Mouse (Mus musculus): Measurements from ENCODE around the gene Nosip. TPM values are rescaled to one million over a fixed set of nuclear protein-coding genes. Genes with fewer than 3 reads are reported as not detected.

Nosip gene
- total and polyA plus RNA-seq, 3 experiments, result 72.4 to 86.8 (median 81.4) TPM

- Histone ChIP-seq H3K27me3 (replicated peaks) (no peaks in the 10 kb centered on the region), H3K79me2 (replicated peaks; ENCODE audit: control insufficient read depth, extremely low read depth, insufficient read depth, poor library complexity, severe bottlenecking) (no peaks in the 10 kb centered on the region), H3K9ac (ENCODE audit: insufficient read depth, low read depth) (no peak overlapping the region), H3K4me1 (ENCODE audit: control insufficient read depth in 1 of 2, insufficient read depth in 2 of 2) (peaks cover under 1 to 27% of the 10 kb centered on the region in 2 experiments; a peak in 2 of 4 replicates), H3K27ac (ENCODE audit: insufficient read depth, low read depth) (no peak overlapping the region), H3K4me2 (ENCODE audit: insufficient read depth, low read depth, poor library complexity, severe bottlenecking) (no peak overlapping the region), H3K4me3 (replicated peaks in 1 of 3; ENCODE audit: low read depth in 2 of 3, low read length in 2 of 3, poor library complexity in 1 of 3) (no peak overlapping the region), H3K36me3 (replicated peaks in 1 of 2; ENCODE audit: control insufficient read depth in 1 of 2, insufficient read depth in 1 of 2, low read length in 1 of 2) (peaks cover 0 to 6% of the 10 kb centered on the region in 2 experiments), H3K9me3 (replicated peaks; ENCODE audit: low read length) (no peaks in the 10 kb centered on the region)
- in situ Hi-C loops (cut with MboI; ENCODE audit: low pct_ligation_motif_present, low pct_unique_long_range_greater_than_20kb, low sequenced_read_pairs), result no loop called here
- DNase-seq (ENCODE audit: extremely low read depth), result no peak
- dilution Hi-C loops (cut with MboI; ENCODE audit: extremely low pct_ligation_motif_present, extremely low pct_unique_long_range_greater_than_20kb, low sequenced_read_pairs), result no loop called here
- no peak for TF ChIP-seq CHD2 (IDR thresholded peaks at IDR 0.05; ENCODE audit: low read length)
- no peak for TF ChIP-seq JUN (IDR thresholded peaks at IDR 0.05; ENCODE audit: insufficient read depth, low read depth, low read length)
- TF ChIP-seq USF2 (conservative IDR thresholded peaks at IDR 0.05; ENCODE audit: low read depth, low read length), result no peak
- TF ChIP-seq NELFE (IDR thresholded peaks at IDR 0.05; ENCODE audit: low read depth, low read length), result no peak
- TF ChIP-seq EP300 (IDR thresholded peaks at IDR 0.05; ENCODE audit: low read length), result no peak
- no peak for TF ChIP-seq POLR2AphosphoS2 (IDR thresholded peaks at IDR 0.05; ENCODE audit: low read depth, low read length)
- TF ChIP-seq MYC (IDR thresholded peaks at IDR 0.05; ENCODE audit: low read depth, low read length), result no peak
- TF ChIP-seq MXI1 (IDR thresholded peaks at IDR 0.05; ENCODE audit: low read depth, low read length), result no peak
- no peak for TF ChIP-seq SIN3A (IDR thresholded peaks at IDR 0.05; ENCODE audit: low read length)
- TF ChIP-seq BHLHE40 (IDR thresholded peaks at IDR 0.05; ENCODE audit: low read depth, low read length), result no peak
- TF ChIP-seq USF1 (IDR thresholded peaks at IDR 0.05; ENCODE audit: low read depth, low read length), result no peak
- TF ChIP-seq ZNF384 (IDR thresholded peaks at IDR 0.05; ENCODE audit: low read depth, low read length), result no peak
- TF ChIP-seq MAX (IDR thresholded peaks at IDR 0.05; ENCODE audit: low read length), result no peak
- no peak for TF ChIP-seq POLR2A (IDR thresholded peaks at IDR 0.05; ENCODE audit: low read depth, low read length)
- no peak for TF ChIP-seq NRF1 (IDR thresholded peaks at IDR 0.05; ENCODE audit: low read depth, low read length)
- TF ChIP-seq CTCF (conservative IDR thresholded peaks at IDR 0.05 in 1 of 2, IDR thresholded peaks at IDR 0.05 in 1 of 2; ENCODE audit: low read depth in 2 of 2, low read length in 2 of 2), result no peak
- no peak for TF ChIP-seq HCFC1 (IDR thresholded peaks at IDR 0.05; ENCODE audit: low read depth, low read length)
- no peak for TF ChIP-seq CHD1 (IDR thresholded peaks at IDR 0.05; ENCODE audit: low read depth, low read length)
These were observed 5.8 kb upstream of the Nosip start for GRCm38 (mm10) chr7:45056329-45056971.

- Histone ChIP-seq H3K9ac (ENCODE audit: insufficient read depth, low read depth) (no peak overlapping the region), H3K79me2 (replicated peaks; ENCODE audit: control insufficient read depth, extremely low read depth, insufficient read depth, poor library complexity, severe bottlenecking) (no peaks in the 10 kb centered on the region), H3K36me3 (replicated peaks in 1 of 2; ENCODE audit: control insufficient read depth in 1 of 2, insufficient read depth in 1 of 2, low read length in 1 of 2) (peaks cover 0 to 6% of the 10 kb centered on the region in 2 experiments), H3K9me3 (replicated peaks; ENCODE audit: low read length) (no peaks in the 10 kb centered on the region), H3K4me1 (ENCODE audit: control insufficient read depth in 1 of 2, insufficient read depth in 2 of 2) (peaks cover 3 to 29% of the 10 kb centered on the region in 2 experiments; a peak in 2 of 4 replicates), H3K27me3 (replicated peaks) (no peaks in the 10 kb centered on the region), H3K4me3 (replicated peaks in 1 of 3; ENCODE audit: low read depth in 2 of 3, low read length in 2 of 3, poor library complexity in 1 of 3) (no peak overlapping the region), H3K4me2 (ENCODE audit: insufficient read depth, low read depth, poor library complexity, severe bottlenecking) (no peak overlapping the region), H3K27ac (ENCODE audit: insufficient read depth, low read depth) (no peak overlapping the region)
- dilution Hi-C loops (cut with MboI; ENCODE audit: extremely low pct_ligation_motif_present, extremely low pct_unique_long_range_greater_than_20kb, low sequenced_read_pairs) (no loop called here), in situ Hi-C loops (cut with MboI; ENCODE audit: low pct_ligation_motif_present, low pct_unique_long_range_greater_than_20kb, low sequenced_read_pairs) (no loop called here)
- DNase-seq (ENCODE audit: extremely low read depth), result no peak
- no peak for TF ChIP-seq EP300 (IDR thresholded peaks at IDR 0.05; ENCODE audit: low read length)
- TF ChIP-seq NELFE (IDR thresholded peaks at IDR 0.05; ENCODE audit: low read depth, low read length), result no peak
- no peak for TF ChIP-seq CHD1 (IDR thresholded peaks at IDR 0.05; ENCODE audit: low read depth, low read length)
- no peak for TF ChIP-seq HCFC1 (IDR thresholded peaks at IDR 0.05; ENCODE audit: low read depth, low read length)
- TF ChIP-seq USF2 (conservative IDR thresholded peaks at IDR 0.05; ENCODE audit: low read depth, low read length), result no peak
- TF ChIP-seq ZC3H11A (IDR thresholded peaks at IDR 0.05; ENCODE audit: low read depth, low read length), result no peak
- no peak for TF ChIP-seq PAX5 (IDR thresholded peaks at IDR 0.05; ENCODE audit: low read length)
- TF ChIP-seq MAFK (IDR thresholded peaks at IDR 0.05; ENCODE audit: insufficient replicate concordance, low read length), result no peak
- no peak for TF ChIP-seq ETS1 (conservative IDR thresholded peaks at IDR 0.05; ENCODE audit: low read depth, low read length)
- TF ChIP-seq POLR2AphosphoS2 (IDR thresholded peaks at IDR 0.05; ENCODE audit: low read depth, low read length), result no peak
- no peak for TF ChIP-seq JUN (IDR thresholded peaks at IDR 0.05; ENCODE audit: insufficient read depth, low read depth, low read length)
- no peak for TF ChIP-seq KAT2A (IDR thresholded peaks at IDR 0.05; ENCODE audit: insufficient replicate concordance, low read length)
These were observed 5.3 kb upstream of the Nosip start for GRCm38 (mm10) chr7:45056972-45057348.

Measured in CH12.LX (cell line).